Mouse (Mus musculus) spleen, embryonic (tissue): ENCODE data around the gene Atp11a.

Experiments
- CTCF ChIA-PET: fragments of 350-600 bp; sonication (Branson Sonifier 250); formaldehyde crosslinking; loops from one replicate; lab custom pipeline; 2022; lab: Charles Lee

The Atp11a gene

DNA sequence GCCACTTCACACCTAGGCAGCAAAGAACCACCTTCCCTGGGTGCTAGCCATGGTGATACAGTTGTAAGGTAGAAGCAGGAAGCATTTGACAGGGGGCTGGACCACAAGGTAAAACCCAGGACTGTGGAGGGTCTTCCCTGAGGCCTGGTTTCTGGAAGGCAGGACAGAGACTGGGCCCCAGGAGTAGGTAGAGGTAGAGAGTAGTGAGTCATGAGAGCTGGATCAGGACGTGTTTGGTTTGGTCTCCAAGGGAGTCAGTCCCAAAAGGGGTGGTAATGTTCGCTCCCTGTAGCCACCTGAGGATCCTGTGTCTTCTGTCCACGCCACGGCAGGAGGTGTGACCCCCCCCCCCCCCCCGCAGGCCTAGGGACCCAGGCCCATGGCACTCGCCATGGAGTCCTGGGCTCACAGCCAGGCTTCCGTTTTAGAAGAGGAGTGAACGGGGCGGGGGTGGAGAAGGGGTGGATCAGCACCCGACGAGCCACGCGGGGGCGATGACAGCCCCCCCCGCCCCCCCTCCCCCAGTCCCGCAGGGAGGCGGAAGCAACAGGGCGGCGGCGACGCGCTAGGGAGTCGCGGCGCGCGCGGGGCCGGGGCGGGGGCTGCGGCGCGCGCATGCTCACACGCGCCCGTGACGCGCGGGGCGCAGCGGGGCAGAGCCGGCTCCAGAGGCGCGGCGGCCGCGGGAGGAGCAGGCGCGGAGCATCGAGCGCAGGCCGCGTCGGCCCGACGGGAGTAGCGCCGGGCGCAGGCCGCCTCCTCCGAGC lies at the start of gene Atp11a:
TSS of gene Atp11a (plus strand) at position 624 of the 767 bp plus-strand sequence.
- CTCF ChIA-PET, result no interaction called here

DNA sequence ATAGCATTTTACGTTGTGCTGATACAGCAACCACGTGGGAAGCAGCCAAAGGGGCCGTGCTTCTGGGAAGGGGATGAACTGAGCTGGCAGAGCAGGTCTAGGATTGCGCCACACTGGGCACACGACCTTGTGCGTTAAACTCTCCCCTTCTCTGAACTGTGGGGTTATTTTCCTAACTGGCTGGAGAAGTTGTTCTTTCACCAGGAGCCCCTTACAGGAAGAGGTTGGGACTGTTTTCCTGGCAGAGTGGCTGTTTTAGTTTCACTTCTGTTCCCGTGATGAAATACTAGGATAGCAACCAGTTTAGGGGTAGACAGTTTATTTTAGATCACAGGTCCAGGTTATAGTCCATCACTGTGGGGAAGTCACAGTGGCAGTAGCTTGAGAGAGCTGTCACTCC lies 45.2 kb upstream of the Atp11a start:
- CTCF ChIA-PET, result no interaction called here

DNA sequence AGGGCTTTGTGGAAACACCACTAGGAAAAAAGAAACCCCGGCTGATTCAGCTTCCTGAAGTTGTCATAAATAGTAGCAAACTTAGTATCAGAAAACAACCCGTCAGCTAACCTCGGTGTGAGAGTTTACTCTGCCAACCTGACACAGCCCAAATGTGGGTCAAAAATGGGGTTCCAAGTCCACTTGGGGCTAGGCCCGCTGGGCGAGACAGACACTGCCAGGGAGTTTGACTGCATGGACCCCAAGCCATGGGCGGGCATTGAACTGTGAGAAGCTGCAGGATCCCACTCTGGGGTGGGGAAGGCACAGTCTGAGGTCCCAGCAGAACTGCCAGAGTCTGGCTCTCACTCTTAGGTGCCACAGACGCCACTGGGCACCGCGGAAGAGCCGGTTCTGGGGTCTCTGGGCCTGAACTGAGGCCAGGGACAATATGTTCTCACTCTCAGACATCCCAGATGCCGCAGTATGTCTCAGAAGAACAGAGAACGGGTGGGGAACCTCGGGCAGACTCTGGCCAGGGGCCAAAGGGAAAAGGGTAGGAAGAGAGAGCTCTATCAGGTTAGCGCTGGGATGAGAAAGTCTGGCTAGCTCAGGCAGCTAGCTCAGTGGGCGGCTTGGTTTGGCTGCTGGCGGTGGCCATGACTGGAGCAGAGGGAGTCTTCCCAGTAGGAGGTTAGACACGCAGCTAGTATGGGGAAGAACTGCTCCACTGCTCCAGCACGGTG lies 40.8 kb upstream of the Atp11a start:
- CTCF ChIA-PET, result no interaction called here

DNA sequence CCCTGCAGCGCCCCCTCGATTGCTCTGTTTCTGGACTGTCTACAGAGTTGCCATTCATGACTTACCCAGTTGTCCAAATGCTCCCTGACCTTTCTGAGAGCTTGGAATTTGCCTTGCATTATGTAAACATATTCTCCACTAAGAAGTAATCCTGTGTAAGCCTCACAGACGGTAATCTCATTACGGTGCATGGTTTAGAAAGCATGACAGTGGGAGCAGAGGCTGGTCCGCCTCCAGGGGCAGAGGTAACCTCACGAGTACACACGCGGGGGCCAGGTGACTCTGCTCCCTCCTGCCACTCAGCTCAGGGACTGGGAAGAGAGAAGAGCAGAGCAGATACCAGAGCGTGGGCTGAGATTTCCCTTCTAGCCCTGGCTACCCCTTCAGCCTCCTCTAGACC lies 37.7 kb upstream of the Atp11a start:
- CTCF ChIA-PET, result no interaction called here

DNA sequence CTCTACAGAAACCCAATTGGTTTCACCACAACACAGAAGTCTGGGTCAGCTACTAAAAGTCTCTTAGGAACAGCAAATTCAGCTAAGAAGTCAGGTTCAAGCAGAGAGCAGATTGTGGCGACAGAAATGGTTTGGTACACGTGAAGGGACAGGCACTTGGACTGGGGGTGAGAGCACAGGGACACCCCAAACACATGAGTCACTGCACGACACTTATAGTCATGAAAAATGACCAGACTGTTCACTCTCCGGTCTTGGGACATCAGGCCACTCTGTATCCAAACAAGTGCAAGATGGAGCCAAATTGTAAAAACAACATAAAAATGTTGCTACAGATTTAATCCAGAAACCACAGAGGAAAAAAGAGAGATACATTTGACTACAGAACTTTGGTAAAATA lies 28.2 kb upstream of the Atp11a start:
- CTCF ChIA-PET, result no interaction called here

DNA sequence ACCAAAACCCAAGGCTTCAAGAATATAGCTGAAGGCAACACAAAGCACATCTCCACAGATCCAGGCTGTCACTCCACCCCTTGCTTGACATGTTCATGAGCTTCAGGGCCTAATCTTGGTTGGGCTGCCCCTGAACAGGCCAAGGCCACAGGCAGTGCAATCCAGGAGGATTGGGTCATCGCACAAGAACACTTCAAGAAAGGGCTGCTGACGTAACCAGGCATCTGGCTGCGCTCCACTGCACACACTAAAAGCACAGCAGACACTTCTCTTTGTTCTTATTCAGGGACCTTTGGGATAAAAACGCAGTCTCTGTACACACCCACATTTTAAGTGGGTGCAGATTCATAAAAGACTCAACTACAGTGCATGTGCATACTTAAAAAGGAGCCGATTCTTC lies 26.0 kb upstream of the Atp11a start:
- CTCF ChIA-PET, result no interaction called here

DNA sequence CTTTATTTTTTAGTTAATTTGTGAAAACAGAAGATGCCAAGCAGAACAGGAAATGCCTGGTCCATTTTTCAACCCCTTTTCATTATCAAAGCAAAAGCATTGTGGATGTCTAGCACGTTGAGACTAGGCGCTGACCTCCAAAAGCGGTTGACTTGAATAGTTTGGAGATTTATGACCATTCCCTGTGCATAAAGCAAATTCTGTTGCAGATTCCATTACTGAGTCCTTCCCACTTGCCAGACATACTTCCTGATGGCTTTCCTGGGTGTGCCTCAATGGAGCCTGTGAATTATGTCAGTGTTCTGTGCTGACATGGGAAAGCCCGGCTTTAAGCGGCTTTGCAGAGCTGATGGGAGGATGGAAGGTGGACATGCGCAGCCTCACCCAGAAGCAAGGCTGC lies 24.4 kb upstream of the Atp11a start:
- CTCF ChIA-PET, result no interaction called here

DNA sequence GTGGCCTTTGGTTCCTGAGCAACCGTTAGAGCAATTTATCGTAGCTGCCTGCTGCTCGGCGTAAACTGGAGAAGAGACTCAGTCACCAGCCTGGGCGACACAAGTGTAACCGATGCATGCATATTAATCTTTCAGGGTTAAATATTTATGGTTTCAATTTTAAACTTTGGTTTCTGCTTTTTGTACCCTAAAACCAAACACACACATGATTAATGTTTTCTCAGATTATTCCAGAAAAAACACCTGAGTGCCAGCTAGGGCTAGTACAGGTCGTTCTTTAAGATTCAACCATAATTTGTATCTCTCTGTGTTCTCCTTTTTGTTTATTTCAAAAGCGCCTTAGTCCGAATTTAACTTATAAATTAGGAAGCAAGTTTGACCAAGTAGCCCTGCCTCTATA lies 17.7 kb upstream of the Atp11a start:
- CTCF ChIA-PET, result no interaction called here

DNA sequence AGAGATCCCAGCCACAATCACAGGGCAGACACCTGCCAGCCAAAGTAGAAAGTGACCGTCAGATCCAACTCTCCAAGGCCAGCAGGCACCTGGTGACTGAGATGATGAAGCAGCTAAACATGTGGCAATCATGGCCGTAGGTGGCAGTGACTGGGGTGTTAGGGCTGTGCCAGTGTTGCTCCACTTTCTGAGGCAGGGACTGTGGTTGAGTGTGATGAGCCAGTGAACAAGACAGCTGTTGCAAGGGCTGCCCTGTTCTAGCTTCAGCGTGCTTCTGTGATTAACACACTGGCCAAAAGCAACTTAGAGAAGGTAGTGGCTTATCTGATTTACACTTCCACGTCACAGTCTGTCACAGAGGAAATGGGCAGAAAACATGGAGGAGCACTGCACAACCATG lies 13.4 kb upstream of the Atp11a start:
- CTCF ChIA-PET, result no interaction called here

DNA sequence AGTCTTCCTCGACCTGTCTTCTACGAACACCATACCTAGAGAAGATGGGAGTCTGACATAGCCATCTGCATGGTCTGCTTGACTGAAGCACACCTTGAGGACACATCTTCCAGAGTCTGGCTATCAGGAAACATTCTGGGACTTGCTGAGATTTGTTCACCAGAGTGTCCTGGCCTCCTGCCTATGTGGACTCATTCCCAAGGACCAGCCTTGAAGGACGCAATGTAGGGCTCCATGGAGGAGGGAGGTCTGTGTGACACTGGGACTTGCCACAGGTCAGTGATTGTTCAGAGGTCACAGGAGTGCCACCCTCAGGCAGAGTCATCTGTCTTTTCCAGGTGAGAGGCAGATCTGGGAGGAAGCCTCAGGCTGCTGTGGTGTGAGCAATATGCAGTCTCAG lies 8.6 kb upstream of the Atp11a start:
- CTCF ChIA-PET, result no interaction called here

DNA sequence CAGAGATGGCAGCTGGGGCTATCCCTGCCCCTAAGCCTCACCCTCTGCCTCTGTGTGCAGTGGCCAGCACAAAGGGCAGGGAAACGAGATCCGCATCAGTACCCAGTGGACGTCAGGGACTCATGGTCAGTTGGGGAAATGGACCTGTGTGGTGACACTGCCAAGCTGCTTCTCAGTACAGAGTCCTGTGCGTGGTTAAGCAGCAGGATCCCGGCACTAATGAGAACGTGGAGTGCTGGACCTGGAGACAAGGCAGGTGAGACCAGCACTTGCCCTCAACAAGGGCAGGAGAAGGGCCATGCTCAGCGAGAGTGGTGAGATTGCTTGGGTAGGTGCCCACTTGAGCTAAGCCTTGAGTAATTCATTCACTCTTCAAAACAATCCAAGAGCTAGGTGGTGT lies 7.7 kb upstream of the Atp11a start:
- CTCF ChIA-PET, result no interaction called here

DNA sequence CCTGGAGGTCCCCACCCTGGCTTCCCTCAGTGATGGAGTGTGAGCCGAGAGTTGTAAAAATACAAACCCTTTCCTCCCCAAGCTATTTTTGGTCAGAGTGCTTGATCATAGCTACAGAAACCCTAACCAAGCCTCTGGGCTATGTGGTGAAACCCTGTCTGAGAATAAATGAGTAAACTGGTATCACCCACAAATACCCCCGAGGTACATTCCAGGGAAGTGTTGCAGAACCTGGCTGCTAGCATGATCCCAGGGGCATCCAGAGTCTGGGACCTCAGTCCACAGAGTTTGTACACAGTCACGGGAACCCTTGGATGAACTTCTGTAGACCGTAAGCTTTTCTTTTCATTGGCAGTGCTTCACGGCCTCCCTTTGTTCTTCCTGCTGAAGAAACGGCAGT lies 3.8 kb upstream of the Atp11a start:
- CTCF ChIA-PET, result no interaction called here

DNA sequence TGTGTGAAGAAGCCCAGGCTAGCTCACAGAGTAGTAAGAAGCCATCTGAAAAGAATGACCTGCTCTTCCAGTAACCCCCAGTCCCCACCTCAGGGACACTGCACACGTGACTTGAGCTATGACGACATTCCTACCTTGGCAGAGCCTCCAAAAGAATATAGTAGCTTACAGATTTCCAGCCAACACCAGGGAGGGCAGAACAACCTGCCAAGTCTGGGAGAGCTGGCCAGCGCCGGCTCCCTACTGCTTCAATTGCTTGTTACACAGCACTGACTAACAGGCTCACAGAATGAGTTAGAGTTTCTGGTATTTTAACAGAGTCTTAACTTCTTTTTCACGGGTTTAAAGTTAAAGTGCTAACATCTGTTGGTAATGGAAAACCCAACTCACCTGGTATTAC lies 2.7 kb upstream of the Atp11a start:
- CTCF ChIA-PET, result no interaction called here

DNA sequence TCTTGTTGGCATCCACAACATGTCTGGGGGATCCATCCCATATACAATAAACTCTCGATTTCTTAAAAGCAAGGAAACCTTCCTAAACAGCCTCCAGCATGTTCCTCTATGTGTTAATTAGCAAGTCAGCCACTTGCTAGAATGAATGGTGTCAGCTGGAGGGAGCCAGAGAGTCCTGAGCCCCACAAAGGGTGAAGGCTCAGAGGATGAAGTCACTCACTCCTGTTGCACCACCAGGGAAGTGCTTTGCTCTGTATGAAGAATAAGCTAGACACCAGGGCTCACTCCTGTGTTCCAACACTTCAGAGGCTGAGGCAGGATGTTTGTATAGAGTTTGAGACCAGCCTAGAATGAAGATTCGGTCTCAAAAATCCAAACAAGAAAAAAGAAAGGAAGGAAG lies 1.5 kb upstream of the Atp11a start:
- CTCF ChIA-PET, result no interaction called here

DNA sequence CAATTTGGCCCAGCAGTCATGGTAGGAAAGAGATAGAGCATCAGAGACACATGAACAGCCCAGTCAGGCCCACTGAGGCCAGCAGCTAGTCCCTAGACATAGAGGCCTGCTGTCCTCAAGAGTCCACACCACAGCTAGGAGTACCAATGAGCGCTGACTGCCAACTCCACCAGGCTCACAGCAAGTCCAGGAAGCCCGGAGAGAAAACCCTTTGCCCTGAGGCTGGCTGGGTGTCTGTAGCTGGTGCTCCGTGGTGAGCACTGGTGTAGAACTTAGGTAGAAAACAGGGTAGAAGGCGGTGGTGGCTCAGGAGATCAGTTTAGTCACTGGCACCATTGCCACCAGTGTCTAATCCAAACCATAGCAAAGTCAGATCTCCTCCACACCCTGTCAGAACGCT lies 988 bp upstream of the Atp11a start:
- CTCF ChIA-PET, result no interaction called here

DNA sequence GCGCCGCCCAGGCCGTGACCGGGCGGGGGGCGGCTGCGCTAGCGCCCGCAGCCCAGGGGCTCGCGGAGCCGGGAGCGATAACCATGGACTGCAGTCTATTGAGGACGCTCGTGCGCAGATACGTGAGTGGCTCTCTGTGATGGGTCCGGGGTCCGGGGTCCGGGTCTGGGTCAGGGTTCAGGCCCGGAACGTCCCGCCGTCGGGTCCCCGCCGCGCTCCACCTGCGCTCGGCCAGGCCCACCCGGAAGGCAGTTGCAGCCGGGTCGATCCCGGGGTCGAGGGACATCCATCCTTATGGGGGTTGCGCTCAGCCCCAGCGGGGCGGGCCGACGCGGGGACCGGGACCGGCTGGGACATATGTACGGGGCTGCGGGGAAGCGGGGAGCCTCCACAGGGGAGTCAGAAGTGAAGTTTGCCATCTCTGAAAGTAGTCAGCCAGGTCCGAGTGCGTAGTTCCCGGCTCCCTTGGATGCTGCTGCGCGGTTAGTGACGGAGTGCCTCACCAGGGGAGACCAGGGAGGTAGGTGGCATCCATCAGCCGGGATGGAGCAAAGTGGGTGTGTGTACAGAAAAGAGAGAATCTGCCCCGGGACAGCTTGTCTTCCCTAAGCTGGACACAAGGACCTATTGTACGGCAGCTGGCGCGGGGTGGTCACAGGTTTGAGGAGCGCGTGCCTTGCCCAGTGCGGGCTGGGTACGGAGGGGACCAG lies 572 bp downstream of the Atp11a start:
- CTCF ChIA-PET, result interaction anchor here (0.7 kb wide), 1 partner anchor 1143 kb away, joined by 4 read pairs; no protein-coding TSS in a partner anchor

DNA sequence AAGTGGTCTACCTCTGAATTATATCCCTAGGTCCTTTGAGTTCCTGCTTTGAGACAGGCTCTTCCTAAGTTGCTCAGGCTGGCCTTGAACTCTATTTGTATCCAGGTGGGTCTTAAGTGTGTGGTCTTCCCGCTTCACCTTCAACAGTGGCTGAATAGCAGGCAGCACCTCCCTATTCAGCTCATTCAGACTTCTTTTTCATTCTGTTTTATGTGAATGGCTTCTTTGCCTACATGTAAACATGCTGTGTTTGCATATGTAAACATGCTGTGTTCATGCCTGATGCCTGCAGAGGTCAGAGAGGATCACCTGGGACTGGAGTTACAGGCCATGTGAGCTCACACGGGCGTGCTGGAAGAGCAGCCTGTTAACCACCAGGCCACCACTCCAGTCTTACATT lies 3.1 kb downstream of the Atp11a start:
- CTCF ChIA-PET, result no interaction called here

DNA sequence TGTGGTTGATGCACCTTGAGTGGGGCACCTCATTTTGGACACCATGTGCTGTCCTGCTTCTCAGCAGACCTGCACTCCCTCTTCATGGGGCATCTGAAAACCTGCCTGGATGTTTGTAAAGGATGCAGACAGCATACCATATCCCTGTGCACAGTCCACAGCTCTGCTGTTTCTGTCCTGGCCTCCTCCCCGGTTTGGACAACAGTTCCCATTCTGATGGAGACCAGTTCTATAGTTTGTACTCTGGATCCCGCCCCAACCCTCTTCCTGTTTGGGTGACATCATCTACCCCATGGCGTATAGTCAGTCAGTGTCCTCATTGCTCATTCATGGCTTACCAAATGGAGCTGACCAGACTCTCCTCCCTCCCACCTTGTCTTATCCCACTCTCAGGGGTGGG lies 5.1 kb downstream of the Atp11a start:
- CTCF ChIA-PET, result no interaction called here

DNA sequence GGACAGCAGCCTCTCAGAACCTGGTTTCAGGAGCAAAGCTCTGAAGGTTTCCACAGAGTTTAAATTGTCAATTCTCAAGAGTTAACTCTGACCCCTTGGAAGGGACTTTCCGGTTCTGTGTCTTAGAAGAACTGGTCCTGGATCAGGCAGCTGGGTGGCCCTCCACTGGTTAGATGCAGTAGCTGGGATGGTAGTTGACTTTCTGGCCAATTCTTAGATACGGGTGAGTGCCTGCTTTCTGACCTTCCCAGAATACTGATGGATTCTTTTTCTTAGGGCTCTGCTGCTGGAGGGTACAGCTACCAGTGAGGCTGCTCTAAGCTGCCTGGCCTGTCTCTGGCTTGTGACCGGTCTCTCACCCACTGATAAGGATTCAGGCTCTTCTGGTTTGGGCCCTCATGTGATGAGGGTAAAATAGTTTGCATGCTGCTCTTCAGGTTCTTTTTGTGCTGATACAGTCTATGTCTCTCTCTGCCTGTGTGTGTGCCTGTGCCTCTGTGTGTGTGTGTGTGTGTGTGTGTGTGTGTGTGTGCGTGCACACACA lies 6.8 kb downstream of the Atp11a start:
- CTCF ChIA-PET, result no interaction called here

DNA sequence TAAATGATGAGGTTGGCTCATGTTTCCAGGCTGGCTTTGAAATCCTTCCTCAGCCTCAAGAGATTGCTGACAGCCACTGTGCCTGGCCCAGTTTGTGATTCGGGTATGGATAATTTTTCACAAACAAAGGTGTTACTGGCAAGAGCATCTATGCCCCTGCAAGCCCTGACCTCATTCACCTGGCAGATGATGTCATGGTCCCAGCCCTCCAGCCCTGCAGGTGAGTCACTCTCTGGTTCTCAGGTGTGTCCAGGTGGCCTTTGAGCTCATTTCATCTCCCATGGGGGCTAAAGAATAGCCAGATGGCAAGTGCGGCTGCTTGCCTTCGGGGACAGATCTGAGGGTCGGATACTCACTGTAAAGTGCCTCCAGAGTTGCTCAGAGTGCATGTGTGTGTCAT lies 8.2 kb downstream of the Atp11a start:
- CTCF ChIA-PET, result no interaction called here

DNA sequence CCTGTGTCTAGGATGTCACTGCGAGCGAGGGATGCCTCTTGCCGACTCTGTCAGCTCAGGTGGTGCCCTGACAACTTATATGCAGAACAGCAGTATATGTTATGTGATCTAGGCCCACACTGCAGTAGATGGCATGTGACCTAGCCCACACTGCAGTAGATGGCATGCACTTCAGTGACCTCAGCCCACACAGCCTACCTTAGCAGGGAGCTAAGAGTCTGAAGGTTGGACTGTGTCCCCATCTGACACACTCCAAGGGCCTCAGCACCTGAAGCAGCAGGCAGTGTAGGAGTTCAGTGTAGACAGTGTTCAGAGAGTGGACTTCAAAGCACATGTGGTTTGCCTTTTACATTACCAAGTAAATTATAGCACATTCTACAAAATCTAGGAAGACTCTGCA lies 10.4 kb downstream of the Atp11a start:
- CTCF ChIA-PET, result no interaction called here

DNA sequence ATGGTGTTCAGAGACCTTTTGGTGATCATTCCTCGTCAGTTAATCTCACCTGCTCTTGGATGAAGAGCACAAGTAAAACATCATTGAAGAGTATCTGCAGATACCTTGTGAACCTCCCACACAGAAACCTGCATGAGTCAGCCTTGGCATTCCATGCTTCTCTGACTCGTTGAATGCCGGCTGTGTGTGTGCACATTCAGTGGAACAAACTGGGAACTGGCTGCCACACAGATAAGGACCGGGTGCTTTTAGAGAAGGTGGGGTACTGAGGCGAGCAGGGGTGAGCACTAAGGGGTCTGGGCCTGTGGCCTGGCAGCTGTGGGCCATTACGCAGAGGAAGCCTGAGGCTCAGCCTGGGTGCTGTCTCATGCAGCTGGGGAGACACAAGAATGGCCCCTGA lies 11.9 kb downstream of the Atp11a start:
- CTCF ChIA-PET, result no interaction called here

DNA sequence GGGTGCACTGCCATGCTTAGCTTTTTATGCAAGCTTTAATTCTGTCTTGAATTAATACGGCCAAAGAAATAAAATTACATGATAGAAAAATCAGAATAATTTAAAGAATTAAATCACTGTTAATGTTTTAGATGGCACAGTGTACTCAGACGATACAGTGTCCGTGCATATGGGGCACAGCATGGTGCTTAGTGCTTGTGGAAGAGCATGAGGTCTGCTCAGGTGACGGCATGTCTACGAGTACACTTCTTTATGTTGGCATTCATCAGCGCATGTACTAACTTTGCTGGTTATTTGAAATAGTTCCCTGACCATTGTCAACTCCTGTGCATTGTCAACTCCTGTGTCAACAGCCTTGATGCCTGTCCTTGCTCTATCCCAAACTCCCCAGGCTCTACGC lies 12.5 kb downstream of the Atp11a start:
- CTCF ChIA-PET, result no interaction called here
